Mouse (Mus musculus) cerebral cortex, adult 2 months (tissue): Measurements from ENCODE around the gene Gp2.

ENCODE experiments used
- WGBS: fragments of 180-500 bp; shearing (Covaris S2); methylation state at CpG from one replicate; pipeline ENCODE4 v1.1.7; 2018; 5-methylcytosine and 5-hydroxymethylcytosine counted together

Gene Gp2

DNA sequence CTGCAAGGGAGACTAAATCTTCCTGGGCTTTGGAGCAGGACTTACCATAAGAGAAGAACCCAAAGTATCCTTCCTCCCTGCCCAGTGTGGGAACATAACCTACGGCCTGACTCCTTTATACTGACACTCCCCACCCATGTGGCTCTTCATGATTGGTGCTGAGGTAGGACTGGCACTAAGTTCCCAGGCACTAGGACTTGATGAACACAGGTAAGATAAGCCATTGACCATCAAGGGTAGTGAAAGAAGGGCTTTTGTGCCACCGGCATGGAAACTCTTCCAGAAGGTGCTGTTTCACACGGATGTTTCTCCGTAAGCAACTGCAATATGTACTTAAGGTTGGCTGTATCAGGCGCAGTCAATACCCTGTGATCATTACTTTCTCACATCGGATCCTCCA lies at the start of gene Gp2:
Gp2 (minus strand) TSS at position 101 of the 400 bp plus-strand sequence.
- 94% methylated on average over 6 of the region's 6 CpGs for WGBS

GRCm38 (mm10) chr7:119490041-119490780 lies 31.1 kb upstream of the Gp2 start:
- WGBS, result 70% methylated on average over 4 of the region's 4 CpGs

- WGBS, result 51% methylated on average over 5 of the region's 5 CpGs
Observed at GRCm38 (mm10) chr7:119486683-119487082, 27.6 kb upstream of the Gp2 start.

DNA sequence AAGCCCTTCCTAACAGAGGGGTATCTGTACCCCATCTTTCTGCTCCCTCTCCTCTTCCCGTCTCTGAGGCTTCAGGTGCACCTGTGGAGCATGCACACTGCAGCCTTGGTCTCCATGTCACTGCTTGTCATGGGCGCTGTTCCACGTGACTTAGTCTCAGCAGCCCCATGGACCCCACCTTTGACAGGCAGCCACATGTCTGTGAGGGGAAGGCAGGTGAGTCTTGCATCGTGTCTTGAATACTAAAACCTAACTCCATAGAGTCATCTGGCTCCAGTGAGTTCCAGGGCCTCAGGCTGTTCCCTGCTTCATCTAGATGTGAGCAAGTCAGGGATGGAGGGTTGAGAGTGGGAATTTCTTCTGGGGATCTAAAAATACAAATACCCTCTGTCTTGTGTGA lies 25.1 kb upstream of the Gp2 start:
- 92% methylated on average over 4 of the region's 4 CpGs for WGBS

DNA sequence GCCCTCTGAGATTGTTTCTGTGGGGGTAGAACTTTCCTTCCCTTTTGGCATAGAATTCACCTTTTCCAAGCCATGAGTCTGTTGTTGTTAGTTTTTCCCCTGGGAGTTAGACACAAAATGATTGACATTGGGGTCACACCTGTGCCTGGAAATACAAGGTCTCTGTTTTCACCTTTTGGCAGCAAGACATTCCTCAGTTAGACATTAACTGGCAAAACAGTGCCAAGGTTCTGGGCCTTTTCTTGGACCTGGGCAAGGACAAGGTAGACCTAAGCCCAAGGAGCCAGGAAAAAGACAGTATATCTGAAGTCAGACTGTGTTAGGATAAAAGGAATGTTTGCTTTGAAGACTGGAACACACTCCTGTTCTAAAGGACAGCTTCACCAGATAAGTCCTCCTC lies 20.2 kb upstream of the Gp2 start, which contains the start of gene Umod:
Umod (minus strand) TSS at position 27 of the 400 bp plus-strand sequence.

DNA sequence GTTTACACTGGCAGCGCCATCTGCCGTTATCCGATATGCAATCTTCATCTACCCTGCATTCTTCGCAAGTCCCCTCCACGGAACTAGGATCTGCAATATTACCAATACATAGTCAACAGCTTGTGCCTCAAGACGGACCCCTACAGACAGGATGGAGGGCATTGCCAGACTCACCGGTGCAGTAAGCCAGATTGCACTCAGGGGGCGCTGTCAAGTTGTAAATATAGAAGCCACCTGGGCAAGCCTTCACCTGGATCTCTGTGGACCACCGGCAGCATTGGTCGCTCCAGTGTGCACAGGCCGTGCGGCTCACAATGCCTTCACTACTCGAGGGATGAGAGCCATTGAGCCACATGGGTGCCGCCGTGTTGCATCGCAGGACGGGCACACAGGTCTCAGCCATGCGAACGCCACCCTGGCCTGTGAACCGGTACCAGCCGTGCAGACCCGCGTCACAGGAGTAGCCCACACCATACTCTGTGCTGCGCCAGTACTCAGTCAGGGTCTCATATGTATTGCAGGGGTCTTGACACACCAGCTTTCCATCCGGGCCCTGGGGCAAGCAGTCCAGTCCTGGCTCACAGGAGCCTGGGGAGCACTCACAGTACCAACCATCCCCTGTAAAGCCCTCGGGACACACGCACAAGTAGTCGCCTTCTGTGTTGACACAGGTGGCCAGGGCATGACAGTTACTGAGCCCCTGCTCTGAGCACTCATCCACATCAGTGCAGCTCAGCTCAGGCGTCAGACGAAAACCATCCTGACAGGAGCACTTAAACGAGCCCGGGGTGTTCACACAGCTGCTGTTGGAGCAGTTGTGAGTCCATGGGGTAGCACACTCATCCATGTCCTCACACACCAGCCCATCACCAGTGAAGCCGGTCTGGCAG lies 17.7 kb upstream of the Gp2 start:
- WGBS, result 81% methylated on average over 33 of the region's 33 CpGs

DNA sequence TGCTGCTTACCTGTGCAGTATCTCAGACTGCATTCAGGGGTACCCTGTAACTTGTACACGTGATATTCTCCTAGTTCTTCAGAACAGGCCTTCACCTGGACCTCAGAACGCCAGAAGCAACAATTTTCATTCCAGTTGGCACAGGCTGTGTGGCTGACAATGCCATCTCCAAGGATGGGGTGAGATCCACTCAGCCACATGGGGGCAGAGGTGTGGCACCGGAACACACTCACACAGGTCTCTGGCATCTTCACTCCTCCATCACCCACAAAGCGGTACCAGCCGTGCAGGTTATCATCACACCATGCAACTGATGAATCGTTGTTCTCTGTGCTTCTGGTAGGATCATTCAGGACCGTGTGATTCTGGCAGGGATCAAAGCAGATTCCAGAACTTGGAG lies 4.9 kb downstream of the Gp2 start:
- 73% methylated on average over 7 of the region's 7 CpGs for WGBS

- WGBS, result 54% methylated on average over 4 of the region's 4 CpGs
Observed at GRCm38 (mm10) chr7:119443849-119444248, 15.2 kb downstream of the Gp2 start.

DNA sequence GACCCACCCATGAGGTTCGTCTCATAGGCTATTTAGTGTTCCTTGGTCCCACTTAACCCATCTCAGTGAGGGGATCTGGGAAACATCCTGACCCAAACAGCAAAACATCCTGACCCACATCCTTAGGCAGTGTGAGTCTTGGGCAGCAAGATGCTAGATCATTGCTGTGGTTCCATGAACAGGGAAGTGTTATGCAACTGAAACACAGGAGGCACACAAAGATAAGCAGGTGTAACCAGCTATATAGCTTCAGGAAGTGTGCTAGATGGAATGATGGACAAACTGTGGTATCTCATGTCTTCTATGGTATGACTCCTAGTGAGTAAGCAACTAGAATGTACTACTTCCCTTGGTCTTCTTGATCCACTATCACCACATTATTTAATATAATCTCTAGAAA lies 17.1 kb downstream of the Gp2 start:
- 86% methylated on average over 1 of the region's 1 CpGs for WGBS

GRCm38 (mm10) chr7:119427180-119427616 lies 31.9 kb downstream of the Gp2 start:
- WGBS, result 13% methylated on average over 6 of the region's 6 CpGs

GRCm38 (mm10) chr7:119420730-119421129 lies 38.4 kb downstream of the Gp2 start:
- 4% methylated on average over 2 of the region's 2 CpGs for WGBS

- 70% methylated on average over 1 of the region's 1 CpGs for WGBS
Observed at GRCm38 (mm10) chr7:119418523-119418922, 40.6 kb downstream of the Gp2 start.

DNA sequence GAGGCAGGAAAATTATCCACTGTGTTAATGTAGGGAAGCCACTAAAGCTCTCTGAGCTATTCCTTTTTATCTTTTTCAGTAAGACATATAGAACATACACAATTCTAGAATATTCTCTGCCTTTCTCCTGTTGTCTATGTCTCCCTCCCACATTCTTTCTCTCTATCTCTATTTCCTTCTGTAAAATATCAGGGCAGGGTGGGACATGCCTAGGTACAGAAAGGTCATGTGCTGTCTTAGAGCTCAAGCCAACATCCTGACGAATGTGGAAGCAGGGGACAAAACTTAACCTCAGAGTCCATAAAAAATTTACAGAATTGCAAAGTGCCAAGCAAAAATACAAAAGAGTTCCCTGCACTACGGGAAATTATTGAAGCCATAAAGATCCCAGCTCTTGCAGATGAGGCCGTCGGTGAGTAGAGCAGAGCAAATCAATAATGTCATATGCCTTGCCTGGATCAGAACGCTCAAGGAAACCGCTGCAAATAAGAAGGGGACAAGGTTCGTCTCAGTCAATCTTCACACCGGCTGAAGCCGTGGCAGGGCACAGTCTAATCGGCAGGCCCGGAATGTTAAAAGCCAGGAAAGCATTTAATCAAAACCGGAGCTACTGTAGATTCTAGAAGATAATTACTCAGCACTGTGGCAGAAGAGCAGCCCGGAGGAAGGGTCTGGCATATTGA lies 64.9 kb downstream of the Gp2 start:
- WGBS, result 88% methylated on average over 13 of the region's 13 CpGs
